Comparison of ENCODE assay signal across 29 mouse cellular contexts in genomic region chr2:128786341-128786740, GRCm38 (mm10). TPM values are rescaled to one million over a fixed set of nuclear protein-coding genes. Genes with fewer than 3 reads are reported as not detected.
DNase-seq lines count a peak whose midpoint lies in the region; ATAC-seq lines count a peak whose summit lies in the region.
"Had no signal": no experiment of that assay in that cellular context is flagged by ENCODE, and none has a peak within 500 bp of the region (broad histone marks: within the 10 kb centered on the region; RNA-seq: fewer than 3 reads in every experiment).

No protein-coding gene starts in this region.

- no peaks in the 10 kb centered on the region for H3K36me3 ChIP-seq in midbrain, embryonic 12.5 days
- H3K36me3 ChIP-seq in midbrain, embryonic 15.5 days (replicated peaks) = no peaks in the 10 kb centered on the region
- H3K36me3 ChIP-seq: hindbrain, embryonic 15.5 days; liver, embryonic 12.5 days; neural tube, embryonic 15.5 days had no signal

- no peaks in the 10 kb centered on the region for H3K27me3 ChIP-seq in midbrain, embryonic 12.5 days
- H3K27me3 ChIP-seq in midbrain, embryonic 15.5 days (replicated peaks) = no peaks in the 10 kb centered on the region
- H3K27me3 ChIP-seq: embryonic facial prominence, embryonic 13.5 days; hindbrain, embryonic 15.5 days; kidney, embryonic 15.5 days; liver, embryonic 12.5 days; neural tube, embryonic 15.5 days had no signal

- H3K4me1 ChIP-seq in midbrain, embryonic 12.5 days = peaks cover 8% of the 10 kb centered on the region; the same call in 1 of the 2 replicates
- H3K4me1 ChIP-seq in midbrain, embryonic 15.5 days = no peaks in the 10 kb centered on the region
- H3K4me1 ChIP-seq: hindbrain, embryonic 15.5 days; kidney, embryonic 15.5 days; liver, embryonic 12.5 days; neural tube, embryonic 15.5 days had no signal

- no peaks in the 10 kb centered on the region for H3K9me3 ChIP-seq in midbrain, embryonic 12.5 days
- no peaks in the 10 kb centered on the region for H3K9me3 ChIP-seq in midbrain, embryonic 15.5 days
- H3K9me3 ChIP-seq: embryonic facial prominence, embryonic 13.5 days; hindbrain, embryonic 15.5 days; kidney, embryonic 15.5 days; liver, embryonic 12.5 days; neural tube, embryonic 15.5 days had no signal

- peak overlapping the region; percentile 49 for H3K27ac ChIP-seq in midbrain, embryonic 12.5 days (replicated peaks)
- H3K27ac ChIP-seq in midbrain, embryonic 15.5 days = no peak overlapping the region
- H3K27ac ChIP-seq: embryonic facial prominence, embryonic 13.5 days; hindbrain, embryonic 15.5 days; kidney, embryonic 15.5 days; layer of hippocampus, adult 2 months; left cerebral cortex, adult 2 months; liver, embryonic 12.5 days; neural tube, embryonic 15.5 days had no signal

- no peak for ATAC-seq in midbrain, embryonic 12.5 days (ENCODE audit: low FRiP score, low read depth)
- ATAC-seq in midbrain, embryonic 15.5 days (replicated peaks) = no peak
- ATAC-seq: liver, embryonic 12.5 days; liver, postnatal 0 days had no signal

- H3K4me3 ChIP-seq in midbrain, embryonic 12.5 days = no peak overlapping the region
- H3K4me3 ChIP-seq in midbrain, embryonic 15.5 days = no peak overlapping the region
- H3K4me3 ChIP-seq: embryonic facial prominence, embryonic 13.5 days; hindbrain, embryonic 15.5 days; kidney, embryonic 15.5 days; layer of hippocampus, adult 2 months; left cerebral cortex, adult 2 months; liver, embryonic 12.5 days; neural tube, embryonic 15.5 days had no signal

- peak; percentile 94 for DNase-seq in heart, adult 11 months
- DNase-seq in heart, adult 9 months (ENCODE audit: low spot score in 2 of 2) = no peak
- peak; percentile 6 for DNase-seq in embryo, embryonic 9.5 days (ENCODE audit: extremely low spot score)
- no peak for DNase-seq in thymus, postnatal 4 days
- DNase-seq in neural tube, embryonic 10.5 days (ENCODE audit: extremely low spot score, low spot score) = no peak
- DNase-seq: adrenal gland, postnatal 25 days; cerebellum, adult 18-20 months; cerebellum, postnatal 10 days; gastrocnemius, postnatal 14 days; heart, postnatal 36 days; kidney, adult 18-20 months; kidney, postnatal 36 days; left cerebral cortex, postnatal 4 days; liver, postnatal 0 days; lung, postnatal 36 days; right cerebral cortex, adult 18-20 months; spleen, adult 18-20 months; thymus, adult 2 months; thymus, postnatal 36 days had no signal

- WGBS in midbrain, embryonic 12.5 days = 31% methylated on average over 5 of the region's 5 CpGs
- 17% methylated on average over 5 of the region's 5 CpGs for WGBS in midbrain, embryonic 15.5 days

- no peak overlapping the region; the same call in 1 of the 2 replicates for H3K4me2 ChIP-seq in midbrain, embryonic 12.5 days (replicated peaks)
- no peak overlapping the region for H3K4me2 ChIP-seq in midbrain, embryonic 15.5 days
- H3K4me2 ChIP-seq: embryonic facial prominence, embryonic 13.5 days; heart, embryonic 11.5 days; hindbrain, embryonic 15.5 days; kidney, embryonic 15.5 days; liver, embryonic 12.5 days; neural tube, embryonic 15.5 days had no signal

- H3K9ac ChIP-seq in midbrain, embryonic 12.5 days (replicated peaks) = no peak overlapping the region
- H3K9ac ChIP-seq in midbrain, embryonic 15.5 days = no peak overlapping the region
- H3K9ac ChIP-seq: embryonic facial prominence, embryonic 13.5 days; hindbrain, embryonic 15.5 days; kidney, embryonic 15.5 days; liver, embryonic 12.5 days; liver, postnatal 0 days; neural tube, embryonic 15.5 days had no signal

RNA-seq across cellular contexts. Expression of gene Tmem87b, which starts 31.6 kb away (rescaled TPM):
- 33.2 and 34.3 TPM in 2 replicates for polyA plus RNA-seq in midbrain, embryonic 12.5 days (2016; fragmentation: Nextera tagmentation; extraction: Ambion mirVana)
- 36.8 and 38.9 TPM in 2 replicates for polyA plus RNA-seq in midbrain, embryonic 15.5 days (2015; fragmentation: Nextera tagmentation; extraction: Ambion mirVana)

Comparison
In these comparisons a context has a peak if more than half of its experiments do, and no peak if none do; other contexts are left out.
1. DNase-seq: peak in heart, adult 11 months (single experiment) and embryo, embryonic 9.5 days (single experiment); none in heart, adult 9 months (0 of 2), thymus, postnatal 4 days (single experiment) and neural tube, embryonic 10.5 days (single experiment).